Mouse (Mus musculus) gastrocnemius, adult 8-10 months (tissue): Measurements from ENCODE around the gene Dtd1. TPM values are rescaled to one million over a fixed set of nuclear protein-coding genes. Genes with fewer than 3 reads are reported as not detected.

Source experiments
- microRNA-seq: library from miRNA; unstranded; fragments of <30 nt; microRNA quantifications from one replicate; pipeline ENCODE4 v1.2.0, GENCODE M21; 2022
- total RNA-seq, 4 experiments: library from RNA; stranded (reverse); gene quantifications; 2 replicates each; pipeline ENCODE4 v1.2.4; 2022

Dtd1 gene
- total RNA-seq, 4 experiments from 2014 or later: 13.1 to 16.1 (median 15.2) TPM

Small RNA genes within 50 kb of the gene (microRNA-seq; reads per million reads assigned to microRNA genes)
- not detected for gene Gm24823

Other genes with a start within 250 kb of the Dtd1 start
- 10 to 100 TPM; 19.3 to 28.7 (median 23.0) TPM for gene Kat14, start 230.9 kb upstream of the Dtd1 start, total RNA-seq
- 1 to 10 TPM; 2.1 to 8.4 (median 5.7) TPM for gene Pet117, start 230.9 kb upstream of the Dtd1 start, total RNA-seq
- under 1 TPM; 0.29 to 0.73 (median 0.35) TPM for gene Dzank1, start 72.5 kb upstream of the Dtd1 start, total RNA-seq
- gene Polr3f, start 72.2 kb upstream of the Dtd1 start, total RNA-seq: 10 to 100 TPM in 2 of 4 experiments, 1 to 10 TPM in 2; 7.4 to 10.5 (median 9.1) TPM
- 1 to 10 TPM; 3.9 to 7.2 (median 5.0) TPM for gene Rbbp9, start 49.0 kb upstream of the Dtd1 start, total RNA-seq
- 10 to 100 TPM in 3 of 4 experiments, 1 to 10 TPM in 1; 10.0 to 15.2 (median 11.8) TPM for gene Sec23b, start 43.7 kb upstream of the Dtd1 start, total RNA-seq
- gene Smim26, start 5.8 kb upstream of the Dtd1 start, total RNA-seq: 100 to 1,000 TPM in 2 of 4 experiments, 10 to 100 TPM in 2; 94.1 to 102 (median 99.2) TPM
- not detected for gene Scp2d1, start 223.8 kb downstream of the Dtd1 start, total RNA-seq